Mouse (Mus musculus) ES-E14 (cell line): ENCODE data around the gene Tmem247. TPM values are rescaled to one million over a fixed set of nuclear protein-coding genes. Genes with fewer than 3 reads are reported as not detected.

Experiments
- DNase-seq: peaks from one replicate; pipeline ENCODE4 v3.0.0-alpha.2; 2013; ENCODE audit warnings: low read depth, low spot score
- H3K27ac ChIP-seq: 2 replicates; pipeline ENCODE4 v1.5.1; 2012; ENCODE audit warnings: low read depth, mild to moderate bottlenecking, low read length, moderate library complexity, mixed read lengths; ENCODE audit not compliant: poor library complexity, insufficient read depth, severe bottlenecking
- H3K36me3 ChIP-seq: 2 replicates; pipeline ENCODE4 v1.6.1; 2012; ENCODE audit warnings: mild to moderate bottlenecking, low read length, moderate library complexity, mixed read lengths; ENCODE audit not compliant: control insufficient read depth, poor library complexity, insufficient read depth, severe bottlenecking
- H3K4me1 ChIP-seq, 2 experiments: fragments of 150-350 bp in 1 of 2; sonication (generic) in 1 of 2; 2 replicates each; pipeline ENCODE4 v1.6.1; 2012; ENCODE audit warnings: low read length in 2 of 2, mild to moderate bottlenecking in 1 of 2, mixed read lengths in 1 of 2; ENCODE audit not compliant: control insufficient read depth in 2 of 2, insufficient read depth in 2 of 2, poor library complexity in 1 of 2
- H3K4me3 ChIP-seq, 2 experiments: fragments of 150-350 bp in 1 of 2; sonication (generic) in 1 of 2; 2 replicates each; pipeline ENCODE4 v1.5.1; 2012; ENCODE audit warnings: low read length in 2 of 2, low read depth in 1 of 2, mild to moderate bottlenecking in 1 of 2, mixed read lengths in 1 of 2; ENCODE audit not compliant: insufficient read depth in 1 of 2, poor library complexity in 1 of 2, severe bottlenecking in 1 of 2
- H3K9ac ChIP-seq: 2 replicates; pipeline ENCODE4 v1.6.1; 2012; ENCODE audit warnings: low read depth, mild to moderate bottlenecking, low read length, mixed read lengths; ENCODE audit not compliant: poor library complexity, insufficient read depth, severe bottlenecking
- H3K9me3 ChIP-seq: fragments of 150-350 bp; sonication (generic); 2 replicates; pipeline ENCODE4 v1.6.1; 2012; ENCODE audit warnings: low read depth, mild to moderate bottlenecking, low read length; ENCODE audit not compliant: control insufficient read depth, insufficient read depth
- CHD2 ChIP-seq: IDR thresholded peaks from 2 replicates; pipeline ENCODE4 v1.6.1; 2014; ENCODE audit warnings: mild to moderate bottlenecking, low read depth, low read length, inconsistent platforms
- HCFC1 ChIP-seq: IDR thresholded peaks from 2 replicates; pipeline ENCODE4 v1.6.1; 2012; ENCODE audit warnings: low read length, inconsistent platforms, borderline replicate concordance; ENCODE audit not compliant: insufficient read depth
- MAFK ChIP-seq: IDR thresholded peaks from 2 replicates; pipeline ENCODE4 v1.6.1; 2014; ENCODE audit warnings: mild to moderate bottlenecking, low read depth, low read length, inconsistent platforms; ENCODE audit not compliant: insufficient read depth
- ZC3H11A ChIP-seq: IDR thresholded peaks from 2 replicates; pipeline ENCODE4 v1.6.1; 2012; ENCODE audit warnings: low read depth, mild to moderate bottlenecking, inconsistent platforms, low read length, borderline replicate concordance
- ZNF384 ChIP-seq: IDR thresholded peaks from 2 replicates; pipeline ENCODE4 v1.6.1; 2012; ENCODE audit warnings: low read depth, low read length, inconsistent platforms
- in situ Hi-C, 2 experiments: fragments of 600-800 bp; cut with MboI; formaldehyde crosslinking; loops; one replicate each; pipeline ENCODE4 v1.15.1; 2025; ENCODE audit warnings: low sequenced_read_pairs in 2 of 2, inconsistent platforms in 1 of 2; ENCODE audit not compliant: unreplicated experiment in 2 of 2
- total RNA-seq: library from RNA; depleted of rRNA; stranded (reverse); fragments of 300-350 nt; gene quantifications from 2 replicates; pipeline ENCODE4 v1.2.3, GENCODE M21; 2012

The Tmem247 gene
- total RNA-seq, 1 experiment = not detected

- in situ Hi-C loops = no loop called here
- H3K36me3 ChIP-seq = no peaks in the 10 kb centered on the region
- DNase-seq = no peak
- H3K9me3 ChIP-seq = no peaks in the 10 kb centered on the region
- no peak overlapping the region for H3K9ac ChIP-seq
- H3K27ac ChIP-seq = no peak overlapping the region
- peaks cover 0 to 4% of the 10 kb centered on the region in 2 experiments; a peak in 1 of 4 replicates for H3K4me1 ChIP-seq
- H3K4me3 ChIP-seq = no peak overlapping the region
- TF ChIP-seq ZNF384 = no peak
- TF ChIP-seq MAFK = no peak
- no peak for TF ChIP-seq HCFC1
- no peak for TF ChIP-seq ZC3H11A
- TF ChIP-seq CHD2 = no peak
Measured at GRCm38 (mm10) chr17:86946078-86946477, 28.9 kb downstream of the Tmem247 start.

DNA sequence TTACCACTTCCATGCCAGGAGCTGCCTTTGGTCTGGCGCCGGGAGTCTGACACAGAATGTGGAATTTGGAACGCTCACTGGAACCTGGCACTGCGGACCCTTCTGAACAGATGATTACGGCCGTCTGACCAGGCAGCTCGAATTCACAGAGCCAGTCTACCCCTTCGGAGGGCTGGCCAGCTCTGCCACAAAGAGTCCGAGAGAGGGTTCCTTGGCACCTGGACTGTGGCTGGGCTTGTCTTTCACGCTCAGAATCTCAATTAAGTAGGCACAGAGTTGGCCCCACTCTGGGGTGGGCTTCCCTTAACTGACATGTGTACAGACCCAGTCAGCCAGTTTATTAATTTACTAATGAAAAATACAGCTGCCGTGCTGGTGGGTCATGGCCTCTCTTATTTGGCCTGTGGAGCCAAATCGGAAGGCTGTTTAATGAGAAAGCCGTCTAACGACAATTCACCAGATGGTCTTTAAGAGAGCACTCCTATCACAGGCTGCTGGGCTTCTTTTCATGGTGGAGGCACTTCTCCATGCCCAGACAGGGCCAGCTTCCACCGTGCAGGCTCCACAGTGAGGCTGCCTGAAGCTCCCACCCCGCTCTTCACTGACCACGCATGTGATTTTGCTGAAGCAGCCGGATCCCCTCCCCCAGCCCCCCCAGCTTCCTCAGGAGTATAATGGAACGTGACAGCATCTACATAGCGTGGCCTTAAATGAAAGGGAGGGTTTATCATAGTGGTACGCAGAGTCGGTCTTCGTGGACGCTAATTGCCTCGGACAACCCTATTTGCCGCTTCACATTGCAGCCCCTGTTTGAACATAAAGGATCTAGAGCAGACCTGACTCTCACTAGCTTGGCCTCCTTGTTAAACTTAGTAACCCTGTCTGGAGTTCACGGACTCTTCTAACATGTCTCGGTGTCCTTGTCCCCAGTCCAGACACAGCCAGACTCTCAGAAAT, 31.0 kb downstream of the Tmem247 start, which contains the start of gene Atp6v1e2:
Gene Atp6v1e2 (minus strand): TSS at position 58 of the 957 bp plus-strand sequence.
- H3K9ac ChIP-seq = no peak within 1 kb of the TSS
- H3K9me3 ChIP-seq = no peaks in the 10 kb centered on the region
- no peak for DNase-seq
- no peak within 1 kb of the TSS for H3K27ac ChIP-seq
- in situ Hi-C loops = no loop called here
- no peak within 1 kb of the TSS for H3K4me3 ChIP-seq
- H3K4me1 ChIP-seq = no peaks in the 10 kb centered on the region
- H3K36me3 ChIP-seq = no peaks in the 10 kb centered on the region
- TF ChIP-seq MAFK = no peak
- TF ChIP-seq ZC3H11A = no peak
- no peak for TF ChIP-seq HCFC1
- TF ChIP-seq ZNF384 = no peak
- no peak for TF ChIP-seq CHD2

DNA sequence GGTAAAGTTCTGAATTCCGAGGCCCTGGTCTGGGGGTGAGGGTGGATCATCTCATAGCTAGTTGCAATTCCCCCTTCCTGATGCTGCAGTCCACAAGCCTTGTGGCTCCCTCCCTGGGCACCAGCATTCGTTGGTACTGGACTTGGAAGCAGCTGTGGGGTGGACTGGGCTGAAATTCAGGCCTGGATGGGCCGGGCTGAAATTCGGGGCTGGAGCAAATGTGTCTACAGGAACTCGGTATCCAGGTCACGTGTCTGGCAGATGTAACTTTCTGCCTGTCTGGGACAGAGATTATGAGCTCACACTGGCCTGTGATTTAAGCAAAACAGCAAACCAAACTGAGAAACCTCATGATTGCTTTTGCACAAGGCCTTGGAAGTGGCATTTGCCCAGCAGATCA, 31.7 kb downstream of the Tmem247 start:
- Histone ChIP-seq H3K9me3 (no peaks in the 10 kb centered on the region), H3K4me3 (no peak overlapping the region), H3K27ac (no peak overlapping the region), H3K9ac (no peak overlapping the region), H3K36me3 (no peaks in the 10 kb centered on the region), H3K4me1 (no peaks in the 10 kb centered on the region)
- no peak for TF ChIP-seq HCFC1
- no peak for TF ChIP-seq CHD2
- no peak for TF ChIP-seq MAFK
- TF ChIP-seq ZNF384 = no peak
- TF ChIP-seq ZC3H11A = no peak
- in situ Hi-C loops = no loop called here
- no peak for DNase-seq

- DNase-seq = no peak
- H3K4me3 ChIP-seq = no peak overlapping the region
- no peak overlapping the region for H3K9ac ChIP-seq
- no peak overlapping the region for H3K27ac ChIP-seq
- in situ Hi-C loops = no loop called here
- TF ChIP-seq ZNF384 = no peak
- TF ChIP-seq HCFC1 = no peak
- no peak for TF ChIP-seq CHD2
- no peak for TF ChIP-seq MAFK
- TF ChIP-seq ZC3H11A = no peak
- H3K4me1 ChIP-seq = peaks cover 0 to 4% of the 10 kb centered on the region in 2 experiments; a peak in 1 of 4 replicates
- H3K36me3 ChIP-seq = no peaks in the 10 kb centered on the region
- H3K9me3 ChIP-seq = no peaks in the 10 kb centered on the region
Measured at GRCm38 (mm10) chr17:86957239-86957638, 40.1 kb downstream of the Tmem247 start.
